Mouse (Mus musculus): ENCODE data around the gene Bnc2. TPM values are rescaled to one million over a fixed set of nuclear protein-coding genes. Genes with fewer than 3 reads are reported as not detected.

The Bnc2 gene
- 4.4 and 4.8 TPM in 2 replicates for polyA plus RNA-seq (2015; fragmentation: Nextera tagmentation; extraction: Ambion mirVana)

DNA sequence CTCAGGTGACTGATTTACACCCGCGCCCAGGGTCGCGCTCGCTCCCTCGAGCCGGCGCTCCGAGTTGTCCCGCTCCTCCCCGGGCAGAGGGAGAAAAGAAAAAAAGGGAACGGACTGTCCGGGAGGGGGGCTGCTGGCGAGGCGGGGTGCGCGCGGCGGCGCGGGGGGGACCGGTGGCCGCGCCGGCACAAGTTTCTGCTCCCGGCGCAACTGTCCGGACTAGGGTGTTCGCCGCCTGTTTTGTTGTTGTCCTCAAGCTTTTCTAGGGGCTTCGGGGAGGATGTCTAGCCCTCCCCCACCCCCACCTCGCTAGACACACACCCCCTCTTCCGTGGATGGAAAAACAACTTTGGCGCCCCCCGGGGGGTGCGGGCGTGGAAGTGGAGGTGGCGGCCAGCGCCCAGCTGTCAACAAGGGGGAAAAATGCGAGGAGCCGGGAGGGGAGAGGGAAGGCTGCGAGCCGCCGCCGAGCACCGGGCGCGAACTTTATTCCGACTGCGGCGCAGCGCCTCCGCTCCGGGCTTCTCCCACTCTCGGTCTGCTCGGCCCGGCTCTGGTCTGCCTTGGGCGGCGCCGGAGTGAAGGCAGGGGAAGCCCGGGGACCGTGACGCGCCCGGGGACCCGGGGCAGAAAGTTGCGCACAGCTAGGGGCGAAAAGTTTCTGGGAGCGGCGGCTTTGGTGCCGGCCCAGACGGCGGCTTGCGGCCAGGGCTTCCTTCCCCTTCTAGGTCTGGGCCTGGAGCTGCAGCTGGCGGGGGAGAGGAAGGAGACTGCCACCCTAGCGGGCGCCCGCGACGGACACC is at the start of gene Bnc2:
Gene Bnc2, minus strand, starts transcription at position 105 of the 803 bp plus-strand sequence.
- DNase-seq (ENCODE audit: low spot score) (peak; percentile 77), ATAC-seq (replicated peaks; ENCODE audit: low FRiP score, low read depth) (peak; percentile 78)
- WGBS = under 1% methylated on average over 74 of the region's 80 CpGs

DNA sequence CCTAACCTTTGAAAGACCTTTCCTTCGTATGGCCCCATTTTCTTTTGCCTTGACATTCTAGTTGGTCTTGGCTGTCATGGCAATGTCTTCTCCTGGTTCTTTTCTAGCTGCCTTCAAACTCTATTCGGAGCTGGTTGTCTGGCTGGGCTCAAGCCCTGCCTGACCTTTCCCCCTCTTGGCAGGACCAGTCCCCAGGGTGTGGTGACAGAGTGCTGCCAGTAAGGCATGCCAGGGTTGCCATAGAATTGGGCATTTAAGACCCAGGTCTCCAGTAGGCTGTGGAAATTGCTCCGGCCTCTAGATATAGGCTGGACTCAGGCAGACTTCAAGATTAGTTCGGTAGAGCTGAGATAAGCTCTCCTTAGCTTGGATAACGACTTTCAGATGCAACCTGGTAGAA is 32.9 kb upstream of the Bnc2 start:
- 83% methylated on average over 5 of the region's 5 CpGs for WGBS
- Histone ChIP-seq H3K4me1 (replicated peaks; ENCODE audit: insufficient read depth, low read length) (no peaks in the 10 kb centered on the region), H3K9ac (ENCODE audit: low read depth, low read length) (no peak overlapping the region), H3K4me2 (ENCODE audit: low read length) (no peak overlapping the region), H3K4me3 (replicated peaks; ENCODE audit: low read depth, low read length) (no peak overlapping the region), H3K27me3 (ENCODE audit: insufficient read depth, low read length) (no peaks in the 10 kb centered on the region), H3K27ac (no peak overlapping the region), H3K9me3 (replicated peaks; ENCODE audit: low read length) (no peaks in the 10 kb centered on the region), H3K36me3 (ENCODE audit: insufficient read depth, low read length) (no peaks in the 10 kb centered on the region)
- TF ChIP-seq CTCF (IDR thresholded peaks at IDR 0.05; ENCODE audit: low read depth) = no peak
- DNase-seq (ENCODE audit: low spot score) (no peak), ATAC-seq (replicated peaks; ENCODE audit: low FRiP score, low read depth) (no peak)

More for the DNA sequence above, at the start of gene Bnc2:
- H3K4me2 ChIP-seq (ENCODE audit: low read length) = peak within 1 kb of the TSS; percentile 99
- no peaks in the 10 kb centered on the region; the same call in 1 of the 2 replicates for H3K4me1 ChIP-seq (replicated peaks; ENCODE audit: insufficient read depth, low read length)
- no peak for TF ChIP-seq CTCF (IDR thresholded peaks at IDR 0.05; ENCODE audit: low read depth)
- peaks cover 6% of the 10 kb centered on the region; the same call in 1 of the 2 replicates for H3K27me3 ChIP-seq (ENCODE audit: insufficient read depth, low read length)
- H3K4me3 ChIP-seq (replicated peaks; ENCODE audit: low read depth, low read length) = peak within 1 kb of the TSS; percentile 67
- no peaks in the 10 kb centered on the region for H3K9me3 ChIP-seq (replicated peaks; ENCODE audit: low read length)
- H3K36me3 ChIP-seq (ENCODE audit: insufficient read depth, low read length) = no peaks in the 10 kb centered on the region
- peak within 1 kb of the TSS; percentile 47 for H3K9ac ChIP-seq (ENCODE audit: low read depth, low read length)
- H3K27ac ChIP-seq = peak within 1 kb of the TSS; percentile 33

DNA sequence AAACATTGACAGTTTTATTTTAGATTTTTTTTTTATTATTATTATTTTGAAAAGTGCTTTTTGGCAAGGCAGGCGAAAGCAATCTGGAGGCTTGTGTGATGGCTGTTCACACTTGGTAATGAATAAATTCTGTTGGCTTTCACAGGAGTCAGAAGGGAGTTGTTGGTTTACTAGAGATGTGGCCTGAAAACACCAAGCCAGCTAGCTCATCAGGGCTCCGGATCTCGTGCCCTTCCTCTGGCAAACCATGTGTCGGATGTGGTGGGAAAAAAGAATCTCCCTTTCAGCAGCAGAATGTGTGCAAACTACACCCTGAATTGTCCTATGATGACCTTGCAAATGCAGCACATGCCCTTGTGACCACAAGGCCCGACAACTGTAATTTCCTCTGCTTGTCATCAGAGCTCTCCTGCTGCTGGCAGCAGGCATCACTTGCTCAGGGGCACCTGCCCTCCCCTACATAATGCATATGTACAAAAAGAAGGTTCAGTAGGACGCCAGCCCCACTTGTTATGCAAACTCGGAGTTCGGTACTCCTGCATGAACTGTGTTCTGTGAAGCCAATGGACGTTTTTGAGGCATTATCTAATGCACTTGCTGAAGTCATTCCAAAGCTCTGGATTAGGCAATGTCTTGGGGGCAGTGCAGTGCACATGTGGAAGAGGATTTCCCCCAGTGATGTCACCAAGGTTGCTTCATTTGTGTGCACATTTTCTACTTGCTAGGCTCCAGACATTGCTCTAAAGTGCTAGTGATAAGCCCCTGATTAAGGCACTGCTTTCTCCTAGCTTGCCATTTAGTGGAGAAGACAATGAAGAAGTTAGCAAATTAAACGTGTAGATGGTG is 10.7 kb upstream of the Bnc2 start:
- Histone ChIP-seq H3K4me3 (replicated peaks; ENCODE audit: low read depth, low read length) (no peak overlapping the region), H3K9me3 (replicated peaks; ENCODE audit: low read length) (no peaks in the 10 kb centered on the region), H3K36me3 (ENCODE audit: insufficient read depth, low read length) (no peaks in the 10 kb centered on the region), H3K27me3 (ENCODE audit: insufficient read depth, low read length) (no peaks in the 10 kb centered on the region), H3K27ac (no peak overlapping the region), H3K9ac (ENCODE audit: low read depth, low read length) (no peak overlapping the region), H3K4me1 (replicated peaks; ENCODE audit: insufficient read depth, low read length) (no peaks in the 10 kb centered on the region), H3K4me2 (ENCODE audit: low read length) (no peak overlapping the region)
- TF ChIP-seq CTCF (IDR thresholded peaks at IDR 0.05; ENCODE audit: low read depth) = no peak
- DNase-seq (ENCODE audit: low spot score) (no peak), ATAC-seq (replicated peaks; ENCODE audit: low FRiP score, low read depth) (no peak)
- 67% methylated on average over 10 of the region's 10 CpGs for WGBS

DNA sequence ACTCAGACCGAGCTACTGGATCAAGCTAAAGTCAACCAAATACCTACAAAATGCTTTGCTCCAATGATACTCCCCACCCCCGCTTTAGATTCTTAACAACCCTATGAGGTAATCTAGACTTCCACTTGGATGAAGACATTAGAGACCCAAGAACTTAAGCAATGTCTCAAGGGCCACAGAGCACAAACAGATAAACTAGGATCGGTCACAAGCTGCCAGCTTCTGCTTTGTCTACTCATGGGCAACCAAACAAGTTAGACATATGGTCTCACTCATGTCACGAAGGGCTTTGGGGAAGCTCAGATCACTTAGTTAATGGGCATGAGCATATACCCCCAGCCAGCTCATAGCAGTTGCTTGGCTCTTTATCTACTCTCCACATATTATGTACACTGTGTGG is 9.9 kb upstream of the Bnc2 start:
- no peak overlapping the region for H3K9ac ChIP-seq (ENCODE audit: low read depth, low read length)
- H3K4me3 ChIP-seq (replicated peaks; ENCODE audit: low read depth, low read length) = no peak overlapping the region
- H3K27ac ChIP-seq = no peak overlapping the region
- WGBS = 77% methylated on average over 4 of the region's 4 CpGs
- TF ChIP-seq CTCF (IDR thresholded peaks at IDR 0.05; ENCODE audit: low read depth) = no peak
- DNase-seq (ENCODE audit: low spot score) = no peak
- ATAC-seq (replicated peaks; ENCODE audit: low FRiP score, low read depth) = no peak
- no peaks in the 10 kb centered on the region for H3K27me3 ChIP-seq (ENCODE audit: insufficient read depth, low read length)
- H3K36me3 ChIP-seq (ENCODE audit: insufficient read depth, low read length) = no peaks in the 10 kb centered on the region
- no peaks in the 10 kb centered on the region for H3K9me3 ChIP-seq (replicated peaks; ENCODE audit: low read length)
- no peak overlapping the region for H3K4me2 ChIP-seq (ENCODE audit: low read length)
- no peaks in the 10 kb centered on the region for H3K4me1 ChIP-seq (replicated peaks; ENCODE audit: insufficient read depth, low read length)

DNA sequence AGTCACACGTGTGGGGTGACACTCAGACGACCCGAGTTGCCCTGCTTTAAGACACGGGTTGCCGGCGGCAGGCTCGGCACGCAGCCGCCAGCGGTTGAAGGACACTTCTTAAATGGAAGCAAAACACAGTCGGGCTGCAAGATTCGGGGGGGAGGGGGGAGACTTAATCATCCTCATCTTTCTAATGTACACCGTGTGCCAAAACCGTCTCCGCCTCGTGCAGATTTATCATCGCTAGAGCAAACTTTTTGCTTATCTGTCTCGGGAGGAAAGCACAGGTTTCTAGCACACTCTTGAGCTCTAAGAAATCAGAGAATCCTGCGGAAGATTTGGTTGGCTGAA is 870 bp upstream of the Bnc2 start:
- Histone ChIP-seq H3K9me3 (replicated peaks; ENCODE audit: low read length) (no peaks in the 10 kb centered on the region), H3K36me3 (ENCODE audit: insufficient read depth, low read length) (no peaks in the 10 kb centered on the region), H3K27ac (peak overlapping the region; percentile 33), H3K9ac (ENCODE audit: low read depth, low read length) (peak overlapping the region; percentile 47), H3K4me1 (replicated peaks; ENCODE audit: insufficient read depth, low read length) (no peaks in the 10 kb centered on the region; the same call in 1 of the 2 replicates), H3K27me3 (ENCODE audit: insufficient read depth, low read length) (peaks cover 6% of the 10 kb centered on the region; the same call in 1 of the 2 replicates), H3K4me3 (replicated peaks; ENCODE audit: low read depth, low read length) (peak overlapping the region; percentile 67), H3K4me2 (ENCODE audit: low read length) (peak overlapping the region; percentile 99)
- under 1% methylated on average over 19 of the region's 19 CpGs for WGBS
- TF ChIP-seq CTCF (IDR thresholded peaks at IDR 0.05; ENCODE audit: low read depth) = no peak
- ATAC-seq (replicated peaks; ENCODE audit: low FRiP score, low read depth) (no peak), DNase-seq (ENCODE audit: low spot score) (no peak)

All from kidney, postnatal 0 days (tissue).